Mouse (Mus musculus) hindlimb bud, embryonic 11.5 days (tissue): Measurements from ENCODE around the gene Ccpg1os.

Source experiments
- DNase-seq: peaks from one replicate; pipeline ENCODE4 v3.0.0-alpha.2; 2012; ENCODE audit warnings: low read depth, low spot score; ENCODE audit errors: extremely low spot score

Gene Ccpg1os

DNA sequence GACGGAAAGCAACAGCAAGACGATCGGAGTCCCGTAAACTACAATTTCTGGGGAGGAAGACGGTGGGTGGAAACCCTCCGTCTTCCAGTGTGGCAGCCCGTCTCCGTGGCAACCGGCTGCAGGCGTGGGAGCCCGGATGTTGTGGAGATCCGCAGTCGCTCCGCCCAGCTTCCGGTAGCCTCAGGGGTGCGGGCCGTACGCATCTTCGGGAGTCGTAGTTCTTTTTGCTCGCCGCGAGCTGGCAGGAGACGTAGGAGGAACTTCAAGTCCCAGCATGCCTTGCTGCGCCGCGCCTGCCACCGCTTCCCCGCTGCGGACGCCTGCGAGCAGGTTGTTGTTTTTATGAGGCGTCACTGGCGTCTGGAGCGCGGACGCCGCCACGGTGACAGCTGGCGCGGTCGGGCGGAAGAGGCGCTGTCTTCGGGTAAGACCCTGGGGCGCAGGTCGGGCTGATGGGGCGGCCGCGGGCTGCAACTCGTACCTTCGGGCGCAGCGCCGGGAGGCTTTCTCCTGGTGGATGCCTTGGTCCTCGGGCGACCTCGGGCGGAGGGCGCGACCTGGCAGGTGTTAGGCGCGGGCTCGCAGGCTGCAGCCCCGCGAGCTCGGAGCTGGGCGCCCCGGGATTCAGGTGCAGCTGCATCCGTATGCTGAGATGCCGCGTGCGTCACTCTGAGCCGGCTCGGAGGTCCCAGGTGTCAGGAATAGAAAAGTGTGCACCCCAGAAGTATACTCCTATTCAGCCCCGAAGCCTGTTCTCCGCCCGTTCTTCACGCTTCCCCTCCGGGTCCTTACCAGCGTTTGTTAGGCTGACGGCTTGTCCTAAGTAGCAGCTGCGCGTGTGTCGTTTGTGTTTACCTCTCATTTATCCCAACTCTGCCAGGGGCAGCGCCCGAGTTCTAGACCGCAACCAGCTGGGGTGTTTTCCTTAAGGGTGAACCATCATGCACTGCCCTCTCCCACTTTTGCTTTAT is at the start of gene Ccpg1os, which contains the start of gene Ccpg1:
Ccpg1os (minus strand) TSS at position 133 of the 971 bp plus-strand sequence.
Ccpg1 (plus strand) TSS at position 180 of the 971 bp plus-strand sequence.
- peak; percentile 79 for DNase-seq

DNA sequence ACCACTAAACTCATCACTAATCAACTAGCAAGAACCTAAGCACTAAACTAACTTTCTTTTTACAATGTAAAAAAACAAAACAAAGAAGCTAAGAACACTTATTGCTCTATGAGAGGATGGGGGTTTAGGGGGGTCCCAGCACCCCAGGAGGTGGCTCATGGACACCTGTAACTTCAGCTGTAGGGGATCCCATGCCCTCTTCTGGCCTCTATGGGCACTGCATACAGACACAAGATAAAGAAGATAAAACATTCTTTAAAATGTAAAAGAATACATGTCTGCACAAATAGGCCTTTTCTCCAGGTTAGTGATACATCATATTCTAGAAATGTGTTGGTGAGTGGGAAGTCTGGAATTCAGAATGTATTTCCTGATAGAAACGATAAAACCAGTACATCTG is 48.2 kb upstream of the Ccpg1os start:
- DNase-seq = no peak

DNA sequence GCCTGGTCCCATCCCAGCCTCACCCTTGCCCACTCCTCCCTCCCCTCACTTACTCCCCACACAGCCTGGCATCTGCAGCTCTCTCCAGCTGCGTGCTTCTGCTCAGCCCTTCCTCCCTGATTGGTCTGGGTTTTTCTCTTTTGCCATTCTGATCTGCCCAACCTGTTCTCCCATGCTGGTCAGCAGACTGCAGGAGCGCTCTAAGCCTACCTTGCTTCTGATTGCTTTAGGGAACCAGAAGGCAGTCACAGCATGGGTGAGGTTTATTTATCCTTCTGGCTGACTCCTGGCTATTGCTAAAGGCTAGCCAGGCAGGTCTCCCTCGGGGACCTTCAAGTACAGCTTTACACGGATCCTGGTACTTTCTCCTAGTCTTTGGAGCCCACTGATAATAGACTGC is 46.2 kb upstream of the Ccpg1os start:
- DNase-seq = no peak

DNA sequence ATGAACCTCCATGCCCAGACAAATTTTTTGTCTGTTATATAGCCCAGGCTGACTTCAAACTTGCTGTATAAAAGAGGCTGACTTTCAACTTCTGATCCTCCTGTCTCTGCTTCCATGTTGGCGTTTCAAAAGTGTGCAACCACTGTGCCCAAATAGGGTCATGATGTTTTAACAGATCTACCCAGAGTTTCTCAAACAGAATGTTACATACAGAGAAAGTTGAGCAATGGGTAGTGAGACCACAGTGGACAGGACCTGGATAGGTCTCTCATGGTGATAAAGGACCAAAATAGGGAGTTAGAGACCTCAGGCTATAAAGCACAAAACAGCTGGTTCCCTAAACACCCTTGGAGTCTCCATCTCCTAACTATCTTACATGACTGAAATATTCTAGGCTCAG is 45.3 kb upstream of the Ccpg1os start:
- DNase-seq = no peak

DNA sequence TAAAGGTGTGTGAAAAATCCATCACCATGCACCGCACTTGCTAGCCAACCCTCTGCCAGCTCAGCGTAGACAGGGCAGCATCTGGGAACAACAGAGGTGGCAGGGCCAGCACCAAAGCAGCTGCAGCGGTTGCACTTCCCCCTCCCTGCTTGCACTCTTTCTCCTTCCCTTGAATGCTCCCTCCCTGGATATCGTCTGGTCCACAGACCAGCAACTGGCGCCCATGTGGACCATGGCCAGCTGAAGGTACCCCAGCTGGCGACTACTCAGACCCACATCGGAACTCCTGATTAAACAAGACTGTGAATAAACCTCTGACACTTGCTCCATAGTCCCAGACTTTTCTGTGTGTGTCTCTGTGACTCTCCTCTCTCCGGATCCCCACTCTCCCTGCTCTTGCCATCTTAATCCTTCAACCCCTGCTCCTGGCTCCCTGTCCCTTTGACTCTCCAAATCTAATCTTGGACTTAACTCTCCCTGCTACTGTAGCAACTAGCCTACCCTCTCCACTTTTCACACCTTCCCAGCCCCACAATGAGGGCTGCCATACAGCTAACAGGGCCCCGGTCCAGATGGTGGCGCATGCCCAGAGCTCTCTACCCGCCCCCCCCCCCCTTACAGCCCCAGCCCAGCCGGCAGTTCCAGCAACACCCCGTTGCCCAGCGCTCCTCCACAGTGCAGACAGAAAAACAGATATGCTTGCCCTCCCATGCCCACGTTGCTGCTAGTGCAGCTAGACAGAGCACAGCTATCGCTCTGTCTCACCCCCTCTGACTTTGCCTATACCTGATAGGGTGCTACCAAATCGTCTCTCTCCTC is 40.8 kb upstream of the Ccpg1os start:
- no peak for DNase-seq

DNA sequence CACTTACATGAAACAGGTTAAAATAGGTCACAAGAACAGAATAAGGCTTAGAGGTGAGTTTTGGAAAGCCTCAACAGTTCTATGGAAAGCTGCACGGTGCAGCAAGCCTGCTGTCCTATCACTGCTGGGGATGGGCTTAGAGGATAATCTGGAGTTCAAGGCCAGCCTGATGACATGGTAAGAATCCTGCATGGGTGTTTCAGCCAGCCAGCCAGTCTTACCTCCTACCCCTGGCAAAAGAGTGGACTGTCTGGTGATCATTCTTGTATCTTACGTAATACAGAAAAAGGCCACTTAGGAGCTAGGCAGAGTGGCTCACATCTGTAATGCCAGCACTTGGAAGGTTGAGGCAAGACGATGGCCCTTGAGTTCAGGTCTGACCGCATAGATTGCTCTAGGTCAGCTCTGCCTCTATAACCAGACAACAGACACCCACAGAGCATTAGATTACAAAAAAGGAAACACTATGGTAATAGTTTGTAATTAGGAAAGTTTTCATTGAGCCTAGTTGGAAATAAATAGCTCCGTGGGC is 35.5 kb upstream of the Ccpg1os start:
- DNase-seq = no peak

DNA sequence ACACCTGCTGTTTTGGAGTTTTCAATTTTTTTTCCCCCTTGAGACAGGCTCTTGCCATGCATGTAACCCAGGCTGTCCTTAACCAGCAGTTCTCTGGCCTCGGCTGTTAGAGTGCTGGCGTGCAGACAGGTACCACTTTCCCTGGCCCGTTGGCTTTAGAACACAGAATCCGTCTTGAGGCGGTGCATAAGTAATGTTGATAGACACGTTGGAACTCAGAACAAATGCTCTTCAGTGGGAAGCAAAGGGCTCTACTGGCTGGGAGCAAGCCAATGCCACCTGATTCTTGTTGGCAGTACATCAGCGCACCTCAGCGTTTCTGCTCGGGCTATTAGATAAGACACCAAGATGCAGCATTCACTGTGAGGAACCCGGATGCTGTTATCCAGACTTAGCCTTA is 34.7 kb upstream of the Ccpg1os start:
- no peak for DNase-seq

DNA sequence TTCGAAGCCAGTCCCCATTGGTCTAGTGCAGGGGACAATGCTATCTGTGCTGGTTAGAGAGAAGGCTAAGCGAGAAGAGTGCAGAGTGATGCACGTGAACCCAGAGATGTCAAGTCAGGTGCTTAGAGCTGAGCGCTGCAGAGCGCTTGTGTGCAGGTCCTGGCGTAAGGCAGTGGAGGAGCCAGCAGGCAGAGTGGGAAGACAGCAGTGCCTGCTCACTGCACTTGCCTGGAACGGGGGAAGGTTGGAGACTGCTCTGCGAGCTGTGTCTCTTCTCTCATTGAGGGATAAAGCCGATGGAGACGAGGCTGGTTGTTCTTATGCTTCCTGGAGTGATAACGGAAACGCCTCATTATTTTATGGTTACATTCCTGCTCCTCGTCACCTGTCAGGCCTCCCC is 29.5 kb upstream of the Ccpg1os start:
- DNase-seq = no peak

DNA sequence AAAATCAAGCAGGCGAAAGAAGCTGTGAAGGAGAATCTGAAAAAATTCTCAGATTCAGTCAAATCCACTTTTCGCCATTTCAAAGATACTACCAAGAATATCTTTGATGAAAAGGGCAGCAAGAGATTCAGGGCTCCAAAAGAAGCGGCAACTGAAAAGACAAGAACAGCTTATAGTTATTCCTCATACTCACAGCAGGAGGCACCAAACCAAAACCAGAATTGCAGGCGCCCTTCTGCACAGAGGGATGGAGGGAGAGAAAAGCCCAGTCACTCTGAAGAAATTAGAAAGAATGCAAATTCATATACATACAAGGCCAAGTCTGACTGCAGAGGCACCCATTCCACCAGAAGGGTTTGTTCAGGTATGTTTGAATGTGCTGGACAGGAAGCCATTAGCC is 27.4 kb upstream of the Ccpg1os start:
- no peak for DNase-seq

DNA sequence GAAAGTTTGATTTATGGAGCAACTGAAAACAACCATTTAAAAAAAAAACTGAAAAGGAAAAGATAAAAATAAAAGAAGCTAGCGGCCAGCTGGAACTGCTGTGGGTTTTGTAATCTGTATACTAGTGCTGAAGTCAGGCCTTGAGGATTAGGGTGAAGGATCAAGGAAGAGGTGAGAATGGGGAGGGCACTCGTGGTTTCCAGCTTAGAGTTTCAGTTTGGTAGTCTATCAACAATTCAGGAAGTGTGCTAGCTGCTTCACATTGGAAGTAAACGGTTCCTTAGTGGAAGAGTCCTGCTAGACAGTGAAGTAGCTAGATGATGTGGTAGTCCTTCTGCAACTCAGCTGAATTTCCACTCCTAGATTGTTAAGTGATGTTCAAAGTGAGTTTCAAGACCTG is 23.2 kb upstream of the Ccpg1os start:
- DNase-seq = no peak

DNA sequence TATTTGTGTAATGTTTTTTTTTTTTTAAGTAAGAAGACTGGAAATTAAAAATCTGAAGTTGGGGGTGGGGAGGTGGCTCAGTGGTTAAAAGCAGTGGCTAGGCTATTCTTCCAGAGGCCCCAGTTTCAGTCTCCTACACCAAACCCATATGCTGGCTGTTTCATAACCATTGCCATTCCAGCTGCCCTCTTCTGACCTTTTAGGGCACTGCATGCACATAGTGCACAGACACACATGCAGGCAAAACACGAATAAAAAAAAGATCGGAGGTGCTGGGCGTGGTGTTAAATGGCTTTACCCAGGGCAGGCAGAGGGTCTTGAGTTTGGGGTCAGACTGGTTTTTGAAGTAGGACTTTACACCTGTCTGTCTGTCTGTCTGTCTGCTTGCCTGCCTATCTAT is 21.0 kb upstream of the Ccpg1os start:
- no peak for DNase-seq

DNA sequence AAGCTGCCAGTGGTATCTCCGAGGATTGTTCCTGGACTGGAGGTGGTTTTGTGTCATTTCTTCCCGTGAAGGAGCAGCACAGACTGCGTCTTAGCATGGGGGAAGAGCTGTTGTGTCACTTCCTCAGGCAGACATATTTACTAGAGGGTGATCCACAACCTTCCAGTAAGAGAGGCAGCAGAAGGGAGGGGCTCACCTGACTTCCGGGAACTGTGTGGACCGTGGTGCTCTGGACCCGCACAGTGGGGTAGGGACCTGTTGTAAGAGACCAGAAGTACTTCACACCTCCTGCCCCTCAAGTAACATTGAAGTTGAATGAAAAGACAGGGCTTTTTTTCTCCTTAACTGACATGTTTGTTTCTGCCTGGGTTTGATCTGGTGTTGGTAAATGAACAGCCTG is 19.9 kb upstream of the Ccpg1os start:
- no peak for DNase-seq

DNA sequence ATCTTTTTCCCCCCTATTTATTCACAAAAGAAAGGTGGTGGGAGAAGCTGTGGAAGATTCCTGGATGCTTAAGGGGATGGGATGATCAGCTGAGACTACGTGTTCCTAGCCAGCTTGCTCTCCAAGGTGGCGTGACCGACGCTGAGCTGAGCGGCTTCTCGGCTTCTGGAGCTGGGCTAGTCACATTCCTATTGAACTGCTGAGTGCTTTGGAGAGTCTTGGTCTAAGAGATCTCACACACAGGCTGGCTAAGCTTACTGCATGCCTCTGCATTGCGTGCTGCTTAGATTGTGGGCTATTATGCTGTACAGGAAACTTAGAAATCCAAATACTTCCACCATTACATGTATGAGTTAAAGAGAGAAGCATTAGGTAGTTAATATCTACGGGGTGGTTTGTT is 18.9 kb upstream of the Ccpg1os start:
- DNase-seq = no peak

DNA sequence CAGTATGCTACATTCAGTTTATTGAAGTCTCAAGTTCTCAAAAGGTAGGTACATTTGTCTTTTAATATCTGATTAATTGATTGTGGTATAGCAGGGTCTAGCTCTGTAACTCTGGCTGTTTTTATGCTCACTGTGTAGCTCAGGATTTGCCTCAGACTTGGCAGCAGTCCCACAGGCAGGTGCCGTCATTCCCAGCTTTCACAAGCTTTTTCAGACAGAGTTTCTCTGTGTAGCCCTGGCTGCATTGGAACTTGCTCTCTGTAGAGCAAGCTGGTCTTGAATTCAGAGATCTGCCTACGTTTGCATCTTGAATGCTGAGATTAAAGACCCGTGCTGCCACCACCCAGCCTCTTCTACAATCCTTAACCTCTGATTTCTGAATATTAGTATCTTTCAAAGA is 17.0 kb upstream of the Ccpg1os start:
- no peak for DNase-seq

DNA sequence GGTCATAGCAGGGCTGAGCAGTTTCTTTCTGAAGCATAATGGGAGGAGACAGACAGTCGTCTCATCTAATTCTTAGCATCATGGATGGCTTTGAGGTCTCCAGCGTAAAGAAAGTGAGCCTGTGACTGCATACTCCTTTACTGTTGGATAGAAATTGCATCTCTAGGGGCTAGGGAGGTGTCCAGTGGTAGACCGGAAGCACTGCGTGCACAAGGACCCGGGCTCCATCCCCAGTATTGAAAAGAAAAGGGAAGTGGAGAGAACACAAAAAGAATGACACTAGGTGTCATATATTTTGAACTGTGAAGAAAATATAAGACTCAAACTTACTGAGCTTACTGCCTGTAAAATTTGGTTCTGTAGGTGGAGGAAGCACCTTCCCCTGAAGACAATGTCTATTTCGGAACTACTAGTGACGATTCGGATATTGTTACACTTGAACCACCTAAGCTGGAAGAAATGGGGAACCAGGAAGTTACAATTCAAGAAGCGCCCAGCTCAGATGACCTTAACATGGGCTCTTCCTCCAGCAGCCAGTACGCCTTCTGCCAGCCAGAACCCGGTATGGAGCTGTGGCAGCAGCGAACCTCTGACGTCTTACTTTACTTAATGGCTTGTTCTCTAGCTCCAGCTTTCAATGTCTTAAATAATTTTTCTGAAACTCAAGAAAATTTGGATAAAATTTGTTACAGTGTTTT is 16.3 kb upstream of the Ccpg1os start:
- no peak for DNase-seq

DNA sequence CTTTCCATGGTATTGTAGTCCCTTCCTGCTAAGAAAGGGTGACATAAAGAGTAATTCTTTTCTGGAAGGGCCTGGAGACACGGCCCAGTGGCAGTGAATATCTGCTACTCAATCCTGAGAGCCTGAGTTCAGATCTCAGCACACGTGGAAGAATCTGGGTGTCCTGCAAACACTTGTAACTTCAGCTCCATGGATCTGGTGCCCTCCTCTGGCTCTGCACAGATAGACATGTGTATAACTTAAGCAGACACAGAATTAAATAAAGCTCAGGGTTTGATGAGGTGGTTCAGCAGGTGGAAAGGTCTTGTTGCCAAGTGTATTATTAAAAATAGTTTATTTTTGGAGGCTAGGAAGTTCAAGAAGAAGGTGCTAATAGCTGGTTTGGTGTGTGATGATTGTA is 15.3 kb upstream of the Ccpg1os start:
- DNase-seq = no peak

DNA sequence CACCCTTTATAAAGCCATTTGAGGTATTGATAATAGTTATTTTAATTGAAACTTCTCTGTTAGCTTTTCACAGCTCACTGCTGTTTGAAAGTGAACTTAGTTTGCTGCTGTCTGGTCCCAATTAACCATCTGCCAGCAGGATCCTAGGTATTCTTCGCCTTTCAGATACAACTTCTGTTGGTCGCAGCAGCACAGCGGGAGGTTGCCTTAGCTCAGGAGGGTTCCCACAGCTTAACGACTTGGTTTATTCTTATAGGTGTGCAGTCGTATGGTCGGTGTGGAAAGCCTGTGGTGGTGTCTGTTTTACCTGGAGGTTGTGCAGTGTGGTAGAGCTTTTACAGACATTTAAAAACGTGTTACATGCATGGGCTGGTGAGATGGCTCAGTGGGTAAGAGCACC is 11.6 kb upstream of the Ccpg1os start:
- DNase-seq = no peak

DNA sequence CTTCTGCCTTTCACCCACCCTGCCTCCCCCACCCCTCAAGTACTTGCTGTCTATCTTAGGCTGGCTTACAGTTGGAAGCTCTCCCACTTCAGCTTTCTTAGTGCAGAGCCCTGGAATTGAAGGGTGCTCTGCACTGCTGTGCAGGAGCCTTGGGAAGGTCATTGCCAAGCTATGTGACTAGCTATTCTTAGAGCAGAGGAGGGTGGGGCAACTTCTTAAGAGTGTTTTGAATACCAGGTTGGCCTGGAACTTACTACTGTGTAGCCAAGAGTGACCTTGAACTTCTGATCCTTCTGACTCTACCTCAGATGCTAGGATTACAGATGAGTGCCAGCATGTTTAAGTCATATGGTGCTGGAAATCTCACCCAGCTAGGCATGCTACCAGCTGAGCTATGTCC is 11.0 kb upstream of the Ccpg1os start:
- no peak for DNase-seq

DNA sequence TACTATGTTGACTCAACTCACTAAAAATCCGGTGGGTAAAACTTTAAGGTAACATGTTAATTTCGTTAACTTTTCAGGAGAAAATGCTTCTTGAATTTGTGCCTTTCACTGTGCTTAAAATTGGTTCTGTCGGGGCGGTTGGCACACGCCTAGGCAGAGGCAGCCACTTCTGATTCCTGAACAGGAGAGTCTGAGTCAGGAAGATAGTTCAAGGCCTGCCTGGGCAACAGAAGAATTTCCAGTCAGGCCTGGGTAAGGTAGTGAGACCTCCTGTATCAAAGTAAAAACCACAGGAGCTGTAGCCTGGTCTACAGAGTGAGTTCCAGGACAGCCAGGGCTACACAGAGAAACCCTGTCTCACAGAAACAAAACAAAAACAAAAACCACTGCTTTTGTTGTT is 7.4 kb upstream of the Ccpg1os start:
- DNase-seq = no peak

DNA sequence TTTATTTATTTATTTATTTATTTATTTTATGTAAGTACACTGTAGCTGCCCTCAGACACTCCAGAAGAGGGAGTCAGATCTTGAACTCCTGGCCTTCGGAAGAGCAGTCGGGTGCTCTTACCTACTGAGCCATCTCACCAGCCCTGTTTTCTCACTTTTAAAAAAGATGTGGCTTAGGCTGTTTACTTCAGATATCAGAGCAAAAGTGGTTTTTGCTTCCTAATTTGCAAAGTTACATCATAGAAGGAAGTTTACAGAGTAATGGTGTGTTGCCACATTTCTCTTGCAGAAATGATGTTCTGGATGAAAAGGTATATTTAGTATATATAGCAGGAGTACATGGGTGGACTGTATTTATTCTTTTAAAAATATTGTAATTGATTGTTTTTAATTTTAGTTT is 6.2 kb upstream of the Ccpg1os start:
- DNase-seq = no peak

DNA sequence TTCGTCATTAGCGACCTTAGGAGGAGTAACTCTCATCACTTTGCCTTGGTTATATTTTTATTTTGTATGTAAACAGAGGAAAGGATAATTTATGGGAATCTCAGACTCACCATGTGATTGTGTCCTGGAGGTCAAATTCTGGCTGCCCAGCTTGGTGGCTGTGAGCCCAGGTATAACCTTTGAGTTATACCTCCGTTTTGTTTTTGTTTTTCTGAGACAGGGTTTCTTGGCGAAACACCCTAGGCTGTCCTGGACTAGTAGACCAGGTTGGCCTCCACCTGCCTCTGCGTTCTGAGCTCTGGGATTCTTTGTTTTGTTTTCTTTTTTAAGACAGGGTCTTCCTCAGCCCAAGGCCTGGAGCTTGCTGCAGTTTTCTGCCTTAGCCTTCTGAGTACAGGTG is 3.5 kb upstream of the Ccpg1os start:
- no peak for DNase-seq
